Mouse (Mus musculus) small intestine, adult 2 months (tissue): Measurements from ENCODE around the gene Slc15a3.

ENCODE experiments used
- CTCF ChIP-seq: fragments of 200-500 bp; IDR thresholded peaks from 2 replicates; pipeline ENCODE4 v1.5.1; 2012; ENCODE audit warnings: low read depth, mild to moderate bottlenecking, control low read depth, inconsistent platforms, low read length, moderate library complexity, mixed read lengths; ENCODE audit not compliant: insufficient replicate concordance, insufficient read length; ENCODE audit errors: extremely low read depth
- POLR2A ChIP-seq: fragments of 200-500 bp; IDR thresholded peaks from 2 replicates; pipeline ENCODE4 v1.6.1; 2012; ENCODE audit warnings: low read depth, mild to moderate bottlenecking, control low read depth, inconsistent platforms, low read length, moderate library complexity

DNA sequence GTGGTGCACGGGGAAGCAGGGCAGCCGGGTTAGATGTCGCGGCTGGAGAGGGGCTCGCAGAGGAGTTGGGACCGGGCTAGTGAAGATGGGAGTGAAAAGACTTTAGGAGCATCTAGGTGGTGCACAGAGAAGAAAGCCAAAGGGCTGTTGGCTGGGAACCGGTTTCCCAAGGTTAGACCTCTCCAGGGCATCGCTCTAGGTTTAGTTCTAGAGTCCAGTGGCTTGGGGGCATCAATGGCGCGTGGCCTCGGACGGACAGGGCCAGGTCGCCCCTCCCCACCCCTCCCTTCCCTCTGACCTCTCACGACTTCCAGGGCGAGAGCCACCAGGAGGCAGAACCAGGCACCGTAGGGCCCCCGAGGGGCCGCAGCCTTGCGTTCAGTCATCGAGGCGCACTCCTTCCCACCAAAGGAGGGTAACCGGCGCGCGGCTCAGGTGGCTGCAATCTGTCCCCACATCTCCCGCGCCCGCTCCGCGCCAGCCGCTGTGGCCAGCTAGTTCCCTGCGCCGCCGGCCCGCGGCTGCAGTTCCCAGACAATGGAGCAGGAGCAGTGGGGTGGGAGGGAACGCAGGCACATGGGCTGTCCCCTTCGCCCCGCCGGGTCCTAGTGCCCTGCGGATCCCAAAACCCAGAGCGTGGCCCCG, 29.8 kb downstream of the Slc15a3 start:
- TF ChIP-seq POLR2A (no peak), CTCF (no peak)
